Mouse (Mus musculus): ENCODE measurements around the gene Styxl1.

GRCm38 (mm10) chr5:135822316-135822944, 44.2 kb upstream of the Styxl1 start:
- TF ChIP-seq GATA2 (IDR thresholded peaks at IDR 0.05; ENCODE audit: borderline replicate concordance, low read depth, low read length) (no peak), CTCF (IDR thresholded peaks at IDR 0.05; ENCODE audit: low read depth, low read length) (no peak), POLR2AphosphoS5 (IDR thresholded peaks at IDR 0.05; ENCODE audit: insufficient replicate concordance, low read depth, low read length) (no peak)
